Mouse (Mus musculus): Measurements from ENCODE around the gene Cyp27a1.

GRCm38 (mm10) chr1:74752150-74752549 is 38.8 kb downstream of the Cyp27a1 start:
- TF ChIP-seq CTCF (IDR thresholded peaks at IDR 0.05; ENCODE audit: low read depth, low read length) (no peak), POLR2A (IDR thresholded peaks at IDR 0.05; ENCODE audit: borderline replicate concordance, low read depth, low read length) (no peak)
